Mouse (Mus musculus) ovary, postnatal 10 days (tissue): ENCODE results near the gene Gm45618.

Experiments
- DNase-seq: peaks from one replicate; pipeline ENCODE4 v3.0.0; 2022; ENCODE audit warnings: low spot score

Gm45618 gene

DNA sequence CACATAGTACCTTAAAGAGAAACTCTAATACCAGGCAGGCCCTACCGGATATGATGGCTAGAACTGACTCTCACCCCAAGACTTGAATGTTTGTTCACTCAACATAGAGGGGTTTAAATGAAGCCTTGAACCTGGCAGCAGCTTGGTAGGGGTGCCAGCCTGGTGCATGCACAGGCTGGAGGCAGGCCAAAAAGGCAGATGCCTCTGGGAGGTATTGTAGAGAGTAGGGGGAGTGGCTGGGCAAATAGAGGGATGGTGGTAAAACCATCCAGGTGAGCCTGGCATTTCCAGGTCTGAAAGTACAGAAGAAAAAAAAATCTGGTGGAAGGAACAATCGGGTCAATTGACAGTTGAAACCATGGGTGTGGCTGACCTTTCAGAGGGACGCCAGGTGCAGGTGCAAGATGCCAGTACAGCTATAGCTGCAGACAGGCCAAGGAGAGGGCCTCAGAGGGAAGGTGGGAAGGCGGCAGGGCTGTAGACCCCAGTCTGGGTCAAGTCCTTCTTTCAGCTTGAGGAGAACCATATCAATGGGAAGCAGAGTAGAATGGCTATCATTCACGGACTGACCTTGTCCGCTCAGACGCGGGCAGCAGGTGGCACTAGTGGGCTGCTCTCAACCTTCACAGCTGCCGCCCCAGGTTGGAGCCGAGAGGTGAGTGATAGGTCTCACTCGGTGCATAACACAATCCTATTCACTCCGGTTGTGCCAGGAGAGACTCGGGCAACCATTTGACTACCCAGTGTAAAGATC, 49.9 kb downstream of the Gm45618 start:
- no peak for DNase-seq
